Comparison of ENCODE assay signal across 12 mouse cellular contexts in genomic region chr5:135907256-135907655, GRCm38 (mm10). TPM values are rescaled to one million over a fixed set of nuclear protein-coding genes. Genes with fewer than 3 reads are reported as not detected.
A peak's percentile ranks its signal among the peaks of the same experiment; 100 is the strongest.
DNase-seq lines count a peak whose midpoint lies in the region; ATAC-seq lines count a peak whose summit lies in the region.
"Had no signal": no experiment of that assay in that cellular context is flagged by ENCODE, and none has a peak within 500 bp of the region (broad histone marks: within the 10 kb centered on the region; RNA-seq: fewer than 3 reads in every experiment).

No protein-coding gene starts in this region.

- ATAC-seq in hindbrain, embryonic 14.5 days (ENCODE audit: low FRiP score), result no peak
- ATAC-seq in frontal cortex, adult (ENCODE audit: low TSS enrichment), result no peak
- ATAC-seq: midbrain, embryonic 16.5 days; Patski had no signal

- intact Hi-C loops in heart, postnatal 25 days (cut with DNase I), result no loop called here

- peak; percentile 53 for DNase-seq in ovary, adult 18-20 months (ENCODE audit: low spot score)
- DNase-seq in ovary, postnatal 10 days (ENCODE audit: low spot score), result no peak
- DNase-seq in heart, postnatal 25 days (ENCODE audit: low spot score), result peak; percentile 66
- DNase-seq in skeletal muscle tissue, adult 2 months (ENCODE audit: low read depth, low spot score), result peak; percentile 97
- DNase-seq in right cerebral cortex, postnatal 25 days, result no peak
- DNase-seq in hindbrain, embryonic 14.5 days (ENCODE audit: low spot score), result no peak
- DNase-seq: cerebellum, adult 11-12 months; thymus, postnatal 14 days had no signal

- H3K27me3 ChIP-seq in hindbrain, embryonic 14.5 days (ENCODE audit: control insufficient read depth, insufficient read depth, low read length), result no peaks in the 10 kb centered on the region
- H3K27me3 ChIP-seq: Patski had no signal

- peaks cover 22% of the 10 kb centered on the region for H3K4me1 ChIP-seq in brown adipose tissue, adult 24 weeks (ENCODE audit: control insufficient read depth, insufficient read depth, insufficient read length, low read length)
- H3K4me1 ChIP-seq in hindbrain, embryonic 14.5 days (replicated peaks; ENCODE audit: control insufficient read depth, insufficient read depth, low read length), result peaks cover 9% of the 10 kb centered on the region; the same call in 1 of the 2 replicates

- peak overlapping the region; percentile 91 for H3K27ac ChIP-seq in brown adipose tissue, adult 24 weeks (replicated peaks; ENCODE audit: low read depth, low read length)
- H3K27ac ChIP-seq in hindbrain, embryonic 14.5 days, result no peak overlapping the region

- no peaks in the 10 kb centered on the region for H3K9me3 ChIP-seq in hindbrain, embryonic 14.5 days (ENCODE audit: control insufficient read depth, low read length)

- no peak overlapping the region for H3K4me3 ChIP-seq in brown adipose tissue, adult 24 weeks (ENCODE audit: insufficient read depth, low read depth, low read length)
- no peak overlapping the region for H3K4me3 ChIP-seq in hindbrain, embryonic 14.5 days (replicated peaks; ENCODE audit: low read length)

- WGBS in hindbrain, embryonic 14.5 days, result 88% methylated on average over 13 of the region's 13 CpGs

- no peak overlapping the region for H3K4me2 ChIP-seq in hindbrain, embryonic 14.5 days (replicated peaks)

- no peak overlapping the region for H3K9ac ChIP-seq in hindbrain, embryonic 14.5 days

- peaks cover 70% of the 10 kb centered on the region for H3K36me3 ChIP-seq in hindbrain, embryonic 14.5 days (replicated peaks; ENCODE audit: control insufficient read depth, insufficient read depth)

RNA-seq across cellular contexts. Expression of gene Hspb1, which starts 19.5 kb away (rescaled TPM):
- polyA plus RNA-seq in brown adipose tissue, adult 24 weeks (2012; ENCODE audit: insufficient read depth, insufficient read length, missing spikeins), result 233 and 423 TPM in 2 replicates
- 100 to 1,000 TPM; 385 to 513 TPM for total RNA-seq in heart, postnatal 25 days (2021)
- 10.3 and 10.6 TPM in 2 replicates for polyA plus RNA-seq in hindbrain, embryonic 14.5 days (2014; fragmentation: Nextera tagmentation; extraction: Ambion mirVana)

RNA-seq across cellular contexts. Expression of gene Ywhag, which starts 27.2 kb away (rescaled TPM):
- 499 and 545 TPM in 2 replicates for polyA plus RNA-seq in brown adipose tissue, adult 24 weeks (2012; ENCODE audit: insufficient read depth, insufficient read length, missing spikeins)
- total RNA-seq in heart, postnatal 25 days (2021), result 100 to 1,000 TPM; 285 to 296 TPM
- polyA plus RNA-seq in hindbrain, embryonic 14.5 days (2014; fragmentation: Nextera tagmentation; extraction: Ambion mirVana), result 429 and 481 TPM in 2 replicates

Comparison
In these comparisons a context has a peak if more than half of its experiments do, and no peak if none do; other contexts are left out.
1. DNase-seq: peak in ovary, adult 18-20 months (single experiment), heart, postnatal 25 days (single experiment) and skeletal muscle tissue, adult 2 months (single experiment); none in ovary, postnatal 10 days (single experiment), right cerebral cortex, postnatal 25 days (single experiment) and hindbrain, embryonic 14.5 days (single experiment).
2. RNA of gene Hspb1, which starts 19.5 kb away (polyA plus RNA-seq): 233 to 423 TPM in brown adipose tissue, adult 24 weeks; 10.3 to 10.6 TPM in hindbrain, embryonic 14.5 days; every median in the first group is over 10 times any median in the second.